Mouse (Mus musculus): ENCODE measurements at regions not wholly inside any gene's neighbourhood (a gene's known extent, or its start where the extent isn't known, plus 50 kb on each side); places are given as distances from the start of the nearest gene placed in this dataset.

DNA sequence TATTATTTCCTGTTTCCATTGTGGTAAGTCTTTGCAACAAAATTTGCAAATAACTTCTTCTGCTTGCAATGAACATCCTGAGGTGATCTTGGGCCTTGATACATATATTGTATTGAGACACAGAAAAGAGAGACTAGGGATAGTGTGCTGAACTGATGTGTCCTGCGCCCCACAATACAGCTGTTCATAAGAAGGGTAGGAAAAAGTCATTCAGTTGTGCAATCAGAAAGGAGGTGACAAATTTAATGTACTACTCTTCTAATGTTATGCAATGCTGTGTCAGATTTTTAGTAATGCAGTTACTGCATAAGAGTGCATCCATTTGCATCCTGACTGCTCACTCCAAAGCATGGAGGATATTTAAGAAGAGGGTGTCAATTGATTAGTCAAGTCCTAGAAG is 543.5 kb downstream of the Flrt2 start:
- H3K4me2 ChIP-seq, result no peak overlapping the region
- H3K9me3 ChIP-seq, result no peaks in the 10 kb centered on the region
- 91% methylated on average over 1 of the region's 1 CpGs for WGBS
- H3K27me3 ChIP-seq, result no peaks in the 10 kb centered on the region
- no peaks in the 10 kb centered on the region for H3K36me3 ChIP-seq
- no peak overlapping the region for H3K4me3 ChIP-seq
- H3K27ac ChIP-seq, result no peak overlapping the region
- no peaks in the 10 kb centered on the region for H3K4me1 ChIP-seq
- ATAC-seq (ENCODE audit: insufficient number of reproducible peaks, low FRiP score, low TSS enrichment, low read depth), result no peak
- H3K9ac ChIP-seq, result no peak overlapping the region

DNA sequence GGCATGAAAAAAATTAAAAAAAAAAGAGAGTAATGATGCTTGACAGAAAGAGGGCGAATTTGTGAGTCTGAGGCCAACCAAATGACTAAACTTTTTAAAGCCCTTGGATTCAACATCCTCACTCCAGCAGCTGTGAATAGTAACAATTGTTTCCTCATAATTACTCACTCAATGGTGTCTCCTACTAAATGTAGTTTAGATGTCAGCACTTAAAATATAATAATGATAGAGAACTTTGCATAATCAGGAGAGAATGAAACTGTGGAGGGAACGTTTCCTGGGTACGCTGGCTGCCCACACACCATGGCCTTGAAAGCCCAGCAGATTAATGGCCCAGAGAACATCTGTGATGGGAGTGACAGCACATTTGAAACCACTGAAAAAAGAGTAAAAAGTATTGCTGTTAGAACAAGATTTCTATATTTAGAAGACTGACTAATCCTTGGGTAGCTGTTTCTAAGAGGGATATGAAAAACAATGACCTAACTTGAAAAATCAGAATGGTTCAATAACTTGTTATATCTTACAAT is 544.0 kb downstream of the Flrt2 start:
- 71% methylated on average over 3 of the region's 3 CpGs for WGBS
- Histone ChIP-seq H3K4me3 (no peak overlapping the region), H3K4me1 (no peaks in the 10 kb centered on the region), H3K27me3 (no peaks in the 10 kb centered on the region), H3K9ac (no peak overlapping the region), H3K27ac (no peak overlapping the region), H3K4me2 (no peak overlapping the region), H3K36me3 (no peaks in the 10 kb centered on the region), H3K9me3 (no peaks in the 10 kb centered on the region)
- ATAC-seq (ENCODE audit: insufficient number of reproducible peaks, low FRiP score, low TSS enrichment, low read depth), result no peak

DNA sequence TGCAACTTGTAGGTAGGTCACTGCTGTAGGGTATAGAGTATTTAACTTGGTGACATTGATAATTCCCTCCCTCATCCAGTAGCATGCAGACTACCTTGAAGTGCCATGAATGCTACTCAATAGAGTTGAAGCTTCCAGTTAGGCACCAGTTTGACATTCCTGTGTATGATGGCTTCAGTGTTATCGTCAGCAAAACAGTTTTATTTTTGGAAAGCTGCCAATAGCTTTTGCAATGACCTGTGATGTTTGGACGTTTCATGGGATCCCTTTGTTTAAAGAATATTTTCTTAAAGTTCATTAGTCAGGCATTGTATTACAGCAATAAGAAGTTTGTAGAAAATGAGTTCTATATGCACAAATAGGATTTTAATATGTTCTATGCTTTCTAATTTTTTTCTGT is 547.6 kb downstream of the Flrt2 start:
- no peaks in the 10 kb centered on the region for H3K4me1 ChIP-seq
- H3K9ac ChIP-seq, result no peak overlapping the region
- no peaks in the 10 kb centered on the region for H3K9me3 ChIP-seq
- H3K27ac ChIP-seq, result no peak overlapping the region
- no peak overlapping the region for H3K4me3 ChIP-seq
- WGBS, result 30% methylated on average over 2 of the region's 2 CpGs
- ATAC-seq (ENCODE audit: insufficient number of reproducible peaks, low FRiP score, low TSS enrichment, low read depth), result no peak
- H3K4me2 ChIP-seq, result no peak overlapping the region
- H3K27me3 ChIP-seq, result no peaks in the 10 kb centered on the region
- H3K36me3 ChIP-seq, result no peaks in the 10 kb centered on the region

DNA sequence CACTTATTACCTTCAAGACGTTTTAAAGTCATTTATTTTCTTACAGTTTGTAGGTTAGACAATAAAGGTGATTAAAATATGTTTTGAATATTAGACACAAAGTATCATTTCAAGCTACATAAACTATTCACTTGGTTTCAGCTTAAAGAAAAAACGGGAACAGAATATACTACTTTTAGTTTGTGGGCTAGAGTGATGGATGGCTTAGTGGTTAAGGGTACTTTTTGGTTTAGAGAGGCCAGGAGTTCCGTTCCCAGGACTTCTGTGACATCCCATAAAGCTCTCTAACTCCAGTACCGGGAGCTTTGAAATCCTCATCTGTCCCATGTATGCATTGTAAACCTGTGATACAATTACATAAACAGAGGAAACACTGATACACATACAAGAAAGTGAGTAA is 570.0 kb downstream of the Flrt2 start:
- Histone ChIP-seq H3K4me2 (no peak overlapping the region), H3K4me1 (no peaks in the 10 kb centered on the region), H3K4me3 (no peak overlapping the region), H3K9ac (no peak overlapping the region), H3K27ac (no peak overlapping the region), H3K9me3 (no peaks in the 10 kb centered on the region), H3K36me3 (no peaks in the 10 kb centered on the region), H3K27me3 (no peaks in the 10 kb centered on the region)
- ATAC-seq (ENCODE audit: insufficient number of reproducible peaks, low FRiP score, low TSS enrichment, low read depth), result no peak
- WGBS, result 57% methylated on average over 4 of the region's 4 CpGs

DNA sequence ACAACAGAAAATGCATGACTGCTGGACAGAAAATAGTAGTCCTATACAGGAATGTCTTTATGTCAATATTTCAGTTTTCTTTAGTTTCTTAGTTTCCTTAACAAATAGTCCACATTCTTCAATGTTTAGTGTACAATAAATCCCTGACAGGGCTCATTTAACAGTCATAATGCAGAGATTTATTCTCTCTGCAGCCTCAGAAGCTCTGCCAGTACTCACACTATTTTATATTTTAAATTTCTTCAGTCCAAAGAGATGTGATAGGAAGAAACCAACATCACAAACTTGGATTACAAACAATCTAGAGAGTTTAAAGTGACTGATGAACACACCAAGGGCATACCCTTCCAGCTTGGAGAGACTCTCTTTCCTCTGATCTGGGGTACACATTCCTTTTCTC is 583.9 kb downstream of the Flrt2 start:
- H3K4me2 ChIP-seq, result no peak overlapping the region
- no peaks in the 10 kb centered on the region for H3K36me3 ChIP-seq
- no peaks in the 10 kb centered on the region for H3K27me3 ChIP-seq
- H3K9ac ChIP-seq, result no peak overlapping the region
- ATAC-seq (ENCODE audit: insufficient number of reproducible peaks, low FRiP score, low TSS enrichment, low read depth), result no peak
- H3K4me1 ChIP-seq, result no peaks in the 10 kb centered on the region
- H3K4me3 ChIP-seq, result no peak overlapping the region
- H3K9me3 ChIP-seq, result no peaks in the 10 kb centered on the region
- no peak overlapping the region for H3K27ac ChIP-seq

DNA sequence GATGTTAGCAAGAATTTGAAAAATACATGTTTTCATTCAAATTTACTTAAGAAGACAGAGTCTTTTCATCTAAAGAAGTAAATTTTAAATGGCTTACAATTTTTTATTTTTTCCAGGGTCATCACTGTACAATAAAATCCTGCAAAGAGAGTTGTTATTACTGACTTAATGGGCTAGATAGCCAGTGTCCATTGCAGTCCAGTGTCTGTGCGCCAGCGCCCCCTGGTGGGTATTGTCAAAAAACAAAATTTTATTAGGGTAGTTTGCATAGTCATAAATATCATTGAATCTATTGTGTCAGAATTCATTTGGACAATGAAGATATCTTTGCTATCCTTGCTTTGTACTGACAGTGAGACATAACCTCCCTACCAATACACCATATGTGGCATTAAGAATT is 619.1 kb downstream of the Flrt2 start:
- no peak overlapping the region for H3K27ac ChIP-seq
- H3K36me3 ChIP-seq, result no peaks in the 10 kb centered on the region
- WGBS, result 9% methylated on average over 2 of the region's 2 CpGs
- no peaks in the 10 kb centered on the region for H3K9me3 ChIP-seq
- H3K4me1 ChIP-seq, result no peaks in the 10 kb centered on the region
- H3K27me3 ChIP-seq, result no peaks in the 10 kb centered on the region
- no peak overlapping the region for H3K9ac ChIP-seq
- ATAC-seq (ENCODE audit: insufficient number of reproducible peaks, low FRiP score, low TSS enrichment, low read depth), result no peak
- no peak overlapping the region for H3K4me3 ChIP-seq
- H3K4me2 ChIP-seq, result no peak overlapping the region

DNA sequence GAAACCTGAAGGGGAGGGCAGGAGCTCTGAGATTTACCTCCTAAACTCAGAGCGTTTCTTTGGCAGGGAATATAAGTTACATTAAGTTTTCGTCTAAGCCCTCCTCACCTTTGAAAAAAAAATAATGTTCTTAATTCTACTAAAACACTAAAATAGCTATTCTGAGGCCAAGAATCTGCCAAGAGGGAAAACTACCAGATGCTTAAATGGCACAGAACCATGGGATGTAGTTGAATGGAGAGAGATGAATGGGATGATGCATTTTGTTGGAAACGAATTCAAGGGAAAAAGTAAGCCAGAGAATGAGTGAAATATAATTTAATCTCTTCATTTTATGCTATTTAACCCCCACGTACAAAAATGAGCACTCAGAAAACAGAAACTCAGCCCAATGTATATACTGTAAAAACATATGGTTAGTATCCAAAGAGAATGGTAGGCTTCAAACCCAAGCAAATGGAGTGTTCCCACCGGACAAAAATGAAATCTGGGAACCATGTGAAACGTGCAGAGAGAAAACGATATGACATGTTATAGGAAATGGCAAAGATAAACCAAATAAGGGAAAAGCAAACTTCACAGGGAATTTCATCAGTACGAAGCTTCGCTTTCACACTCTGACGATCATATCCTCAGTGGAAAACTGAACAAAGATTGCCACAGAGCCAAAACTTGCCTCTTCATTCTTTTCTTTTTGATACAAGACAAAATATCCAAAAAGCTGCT is 631.2 kb downstream of the Flrt2 start:
- Histone ChIP-seq H3K27ac (no peak overlapping the region), H3K9ac (no peak overlapping the region), H3K27me3 (no peaks in the 10 kb centered on the region), H3K9me3 (no peaks in the 10 kb centered on the region), H3K4me3 (no peak overlapping the region), H3K4me1 (no peaks in the 10 kb centered on the region), H3K4me2 (no peak overlapping the region), H3K36me3 (no peaks in the 10 kb centered on the region)
- WGBS, result 64% methylated on average over 10 of the region's 10 CpGs
- no peak for ATAC-seq (ENCODE audit: insufficient number of reproducible peaks, low FRiP score, low TSS enrichment, low read depth)

DNA sequence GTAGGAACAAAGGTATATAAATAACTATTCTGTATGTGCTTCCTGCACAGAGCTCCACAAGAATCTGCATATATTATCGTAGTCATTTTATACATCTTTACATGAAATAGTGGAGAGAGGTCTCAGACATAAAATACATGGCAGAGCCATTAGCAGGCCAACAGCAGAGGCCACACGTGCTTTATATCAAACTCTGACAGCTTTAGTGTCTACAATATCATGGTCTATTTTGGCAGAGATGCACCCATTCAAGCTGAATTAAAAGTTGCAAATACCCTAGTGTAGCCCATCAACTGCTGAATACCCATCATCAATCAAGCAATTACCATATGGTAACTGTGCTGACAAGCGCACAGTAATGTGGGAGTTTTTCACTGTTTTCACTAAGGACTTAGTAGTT is 659.1 kb downstream of the Flrt2 start:
- no peaks in the 10 kb centered on the region for H3K9me3 ChIP-seq
- ATAC-seq (ENCODE audit: insufficient number of reproducible peaks, low FRiP score, low TSS enrichment, low read depth), result no peak
- no peak overlapping the region for H3K4me2 ChIP-seq
- 62% methylated on average over 3 of the region's 3 CpGs for WGBS
- H3K36me3 ChIP-seq, result no peaks in the 10 kb centered on the region
- no peak overlapping the region for H3K9ac ChIP-seq
- no peaks in the 10 kb centered on the region for H3K27me3 ChIP-seq
- H3K27ac ChIP-seq, result no peak overlapping the region
- H3K4me1 ChIP-seq, result no peaks in the 10 kb centered on the region
- H3K4me3 ChIP-seq, result no peak overlapping the region

DNA sequence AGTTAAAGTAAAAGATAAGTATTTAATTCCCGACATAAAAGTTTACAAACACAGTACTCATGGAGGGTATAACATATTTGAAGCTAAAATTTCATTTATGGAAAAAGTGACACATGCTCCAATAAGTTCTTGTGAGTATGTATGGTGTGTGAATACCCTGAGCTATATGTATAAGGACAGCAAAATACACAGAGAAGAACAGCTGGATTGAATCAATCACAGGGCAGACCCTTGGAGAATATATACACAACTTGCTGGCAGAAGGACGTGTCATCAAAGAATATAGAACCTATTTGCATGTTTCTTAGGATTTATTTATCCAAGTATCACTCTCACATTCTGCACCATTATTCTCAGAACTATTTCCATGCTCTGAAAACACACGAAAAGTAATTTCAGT is 686.9 kb downstream of the Flrt2 start:
- no peaks in the 10 kb centered on the region for H3K27me3 ChIP-seq
- no peaks in the 10 kb centered on the region for H3K4me1 ChIP-seq
- H3K27ac ChIP-seq, result no peak overlapping the region
- H3K9me3 ChIP-seq, result no peaks in the 10 kb centered on the region
- ATAC-seq (ENCODE audit: insufficient number of reproducible peaks, low FRiP score, low TSS enrichment, low read depth), result no peak
- H3K4me2 ChIP-seq, result no peak overlapping the region
- no peak overlapping the region for H3K4me3 ChIP-seq
- no peaks in the 10 kb centered on the region for H3K36me3 ChIP-seq
- WGBS, result 69% methylated on average over 3 of the region's 3 CpGs
- no peak overlapping the region for H3K9ac ChIP-seq

DNA sequence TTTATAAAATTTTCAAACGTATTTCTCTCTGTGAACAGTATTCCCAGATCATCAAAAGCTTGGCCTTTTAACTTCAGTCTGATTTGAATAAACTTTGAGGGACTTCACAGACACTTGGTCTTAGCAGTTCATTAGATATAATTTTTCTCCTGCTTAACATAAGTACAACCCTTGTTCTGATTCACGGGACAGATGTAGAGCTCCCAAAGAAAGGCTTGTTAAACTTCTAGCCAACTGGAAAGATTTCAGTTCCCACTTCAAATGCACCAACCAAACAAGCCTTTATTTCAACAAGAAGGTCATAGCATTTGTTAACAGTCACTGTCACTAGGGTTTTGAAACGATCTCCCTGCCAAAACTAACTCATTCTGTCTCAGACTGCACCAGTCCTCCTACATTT is 727.1 kb downstream of the Flrt2 start:
- Histone ChIP-seq H3K36me3 (no peaks in the 10 kb centered on the region), H3K4me3 (no peak overlapping the region), H3K4me1 (no peaks in the 10 kb centered on the region), H3K9me3 (no peaks in the 10 kb centered on the region), H3K9ac (no peak overlapping the region), H3K4me2 (no peak overlapping the region), H3K27me3 (no peaks in the 10 kb centered on the region), H3K27ac (no peak overlapping the region)
- 37% methylated on average over 3 of the region's 3 CpGs for WGBS
- ATAC-seq (ENCODE audit: insufficient number of reproducible peaks, low FRiP score, low TSS enrichment, low read depth), result no peak

DNA sequence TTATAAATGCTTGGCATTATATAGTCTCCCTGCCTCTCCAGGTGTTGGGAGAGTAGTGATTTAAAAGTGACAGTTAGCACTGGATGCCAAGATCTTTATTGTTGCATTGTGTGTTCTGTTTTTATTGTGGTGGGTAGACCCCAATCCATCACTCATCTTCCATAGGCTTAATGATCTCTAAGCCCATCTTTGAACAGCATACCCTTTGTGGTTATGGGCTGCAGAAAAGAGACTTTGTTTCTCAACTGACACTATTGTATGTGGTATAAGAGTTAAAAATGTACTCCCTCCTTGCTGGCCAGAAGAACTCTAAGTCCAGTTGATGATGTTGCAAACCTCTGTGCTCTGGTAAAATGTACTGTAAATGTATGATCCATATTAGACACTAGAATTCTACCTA is 727.5 kb downstream of the Flrt2 start:
- no peak overlapping the region for H3K27ac ChIP-seq
- H3K4me2 ChIP-seq, result no peak overlapping the region
- H3K4me3 ChIP-seq, result no peak overlapping the region
- no peak for ATAC-seq (ENCODE audit: insufficient number of reproducible peaks, low FRiP score, low TSS enrichment, low read depth)
- no peaks in the 10 kb centered on the region for H3K27me3 ChIP-seq
- H3K4me1 ChIP-seq, result no peaks in the 10 kb centered on the region
- H3K36me3 ChIP-seq, result no peaks in the 10 kb centered on the region
- no peaks in the 10 kb centered on the region for H3K9me3 ChIP-seq
- no peak overlapping the region for H3K9ac ChIP-seq

DNA sequence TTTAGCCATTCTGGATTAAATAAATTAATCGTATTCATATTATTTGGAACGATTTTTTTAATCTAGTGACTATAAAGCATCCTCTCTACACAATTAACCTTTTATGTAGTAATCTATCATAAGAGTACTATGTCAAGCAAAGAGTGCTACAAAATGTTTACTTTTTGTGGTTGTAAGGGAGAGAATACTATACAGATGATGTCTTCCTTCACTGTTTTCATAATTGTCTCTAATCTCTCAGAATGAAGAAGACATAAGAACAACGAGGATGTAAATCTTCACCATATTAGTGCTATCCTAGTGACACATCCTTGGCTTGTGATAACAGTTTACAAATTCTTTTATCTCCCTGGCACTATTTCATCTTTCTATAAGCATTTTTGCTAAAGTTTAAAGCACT is 735.6 kb downstream of the Flrt2 start:
- Histone ChIP-seq H3K9me3 (no peaks in the 10 kb centered on the region), H3K27me3 (no peaks in the 10 kb centered on the region), H3K9ac (no peak overlapping the region), H3K4me1 (no peaks in the 10 kb centered on the region), H3K4me2 (no peak overlapping the region), H3K36me3 (no peaks in the 10 kb centered on the region), H3K27ac (no peak overlapping the region), H3K4me3 (no peak overlapping the region)
- 78% methylated on average over 3 of the region's 3 CpGs for WGBS
- no peak for ATAC-seq (ENCODE audit: insufficient number of reproducible peaks, low FRiP score, low TSS enrichment, low read depth)

DNA sequence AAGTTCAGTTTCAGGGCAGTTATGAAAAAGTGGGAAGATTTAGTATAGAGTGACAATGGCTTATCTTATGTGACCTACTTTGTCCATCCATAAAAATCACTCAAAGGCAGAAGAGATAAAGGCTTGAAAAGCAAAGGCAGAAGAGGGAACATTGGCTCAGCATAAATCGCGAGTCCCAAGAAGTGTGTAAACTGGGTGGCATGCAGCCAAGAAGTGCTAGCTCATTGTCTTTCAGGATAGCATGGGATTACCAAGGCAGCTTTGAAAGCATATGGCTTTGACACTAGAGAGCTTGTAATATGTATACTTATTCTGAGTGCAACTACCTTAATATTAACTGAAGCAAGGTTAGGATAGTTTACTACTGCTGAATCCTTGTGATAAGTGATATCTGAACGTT is 750.5 kb downstream of the Flrt2 start:
- WGBS, result 80% methylated on average over 3 of the region's 3 CpGs
- no peaks in the 10 kb centered on the region for H3K4me1 ChIP-seq
- ATAC-seq (ENCODE audit: insufficient number of reproducible peaks, low FRiP score, low TSS enrichment, low read depth), result no peak
- no peaks in the 10 kb centered on the region for H3K9me3 ChIP-seq
- H3K4me2 ChIP-seq, result no peak overlapping the region
- no peak overlapping the region for H3K4me3 ChIP-seq
- no peak overlapping the region for H3K9ac ChIP-seq
- H3K27me3 ChIP-seq, result no peaks in the 10 kb centered on the region
- H3K36me3 ChIP-seq, result no peaks in the 10 kb centered on the region
- H3K27ac ChIP-seq, result no peak overlapping the region
